Mouse (Mus musculus) olfactory bulb, adult 2 months (tissue): ENCODE results near the gene Amot. TPM values are rescaled to one million over a fixed set of nuclear protein-coding genes. Genes with fewer than 3 reads are reported as not detected.

Source experiments
- H3K27ac ChIP-seq: fragments of 200-500 bp; 2 replicates; pipeline ENCODE4 v1.5.1; 2012; ENCODE audit warnings: low read depth, low read length; ENCODE audit not compliant: insufficient read depth
- H3K4me1 ChIP-seq: fragments of 200-500 bp; 2 replicates; pipeline ENCODE4 v1.6.1; 2012; ENCODE audit warnings: low read length; ENCODE audit not compliant: control insufficient read depth, insufficient read depth
- H3K4me3 ChIP-seq: fragments of 200-500 bp; 2 replicates; pipeline ENCODE4 v1.5.1; 2012; ENCODE audit warnings: mild to moderate bottlenecking, low read depth, low read length, moderate library complexity; ENCODE audit not compliant: insufficient read depth
- CTCF ChIP-seq: fragments of 200-500 bp; IDR thresholded peaks from 2 replicates; pipeline ENCODE4 v1.5.1; 2012; ENCODE audit warnings: low read depth, mild to moderate bottlenecking, low read length, moderate library complexity; ENCODE audit not compliant: insufficient read depth
- POLR2A ChIP-seq: fragments of 200-500 bp; IDR thresholded peaks from 2 replicates; pipeline ENCODE4 v1.6.1; 2012; ENCODE audit warnings: mild to moderate bottlenecking, low read depth, low read length, moderate library complexity; ENCODE audit not compliant: insufficient read depth
- WGBS: fragments of 180-500 bp; shearing (Covaris S2); methylation state at CpG from one replicate; pipeline ENCODE4 v1.1.7; 2018; 5-methylcytosine and 5-hydroxymethylcytosine counted together
- polyA plus RNA-seq: library from polyadenylated mRNA; stranded (reverse); fragments of >200 nt; gene quantifications from 2 replicates; pipeline ENCODE4 v1.2.4, GENCODE M21; 2012; ENCODE audit warnings: low replicate concordance; ENCODE audit not compliant: missing spikeins, insufficient read depth, insufficient read length

The Amot gene
- polyA plus RNA-seq, 1 experiment = not detected

GRCm38 (mm10) chrX:145483486-145484055 is 21.4 kb downstream of the Amot start:
- TF ChIP-seq CTCF = no peak
- no peak for TF ChIP-seq POLR2A
- Histone ChIP-seq H3K27ac (no peak overlapping the region), H3K4me1 (peaks cover 3% of the 10 kb centered on the region; the same call in 1 of the 2 replicates), H3K4me3 (no peak overlapping the region)
- WGBS = 46% methylated on average over 7 of the region's 7 CpGs

- Histone ChIP-seq H3K4me1 (peaks cover 3% of the 10 kb centered on the region; the same call in 1 of the 2 replicates), H3K4me3 (no peak overlapping the region), H3K27ac (no peak overlapping the region)
- WGBS = 78% methylated on average over 5 of the region's 5 CpGs
- TF ChIP-seq CTCF (no peak), POLR2A (no peak)
These were observed 22.6 kb downstream of the Amot start for GRCm38 (mm10) chrX:145482383-145482782.

- TF ChIP-seq POLR2A (no peak), CTCF (no peak)
- no peak overlapping the region for H3K27ac ChIP-seq
- H3K4me1 ChIP-seq = peaks cover 3% of the 10 kb centered on the region; the same call in 1 of the 2 replicates
- WGBS = 92% methylated on average over 10 of the region's 10 CpGs
- no peak overlapping the region for H3K4me3 ChIP-seq
These were observed 25.0 kb downstream of the Amot start for GRCm38 (mm10) chrX:145479942-145480341.

- Histone ChIP-seq H3K4me3 (no peak overlapping the region), H3K4me1 (no peaks in the 10 kb centered on the region), H3K27ac (no peak overlapping the region)
- 59% methylated on average over 3 of the region's 3 CpGs for WGBS
- no peak for TF ChIP-seq POLR2A
- TF ChIP-seq CTCF = no peak
These were observed 27.2 kb downstream of the Amot start for GRCm38 (mm10) chrX:145477725-145478194.

GRCm38 (mm10) chrX:145477003-145477724 is 27.8 kb downstream of the Amot start:
- WGBS = 55% methylated on average over 5 of the region's 5 CpGs

GRCm38 (mm10) chrX:145468264-145468663 is 36.7 kb downstream of the Amot start:
- WGBS = 60% methylated on average over 6 of the region's 6 CpGs

More at GRCm38 (mm10) chrX:145477003-145477724, 27.8 kb downstream of the Amot start:
- TF ChIP-seq CTCF = no peak
- TF ChIP-seq POLR2A = no peak
- H3K4me1 ChIP-seq = no peaks in the 10 kb centered on the region
- no peak overlapping the region for H3K27ac ChIP-seq
- no peak overlapping the region for H3K4me3 ChIP-seq

GRCm38 (mm10) chrX:145463524-145463923 is 41.5 kb downstream of the Amot start:
- Histone ChIP-seq H3K27ac (0 out of 2 replicates have a peak overlapping the region, but pooled peaks have one; percentile 75), H3K4me1 (peaks cover 3% of the 10 kb centered on the region), H3K4me3 (no peak overlapping the region)
- TF ChIP-seq POLR2A (no peak), CTCF (no peak)
- 46% methylated on average over 2 of the region's 2 CpGs for WGBS

More at GRCm38 (mm10) chrX:145468264-145468663, 36.7 kb downstream of the Amot start:
- H3K4me1 ChIP-seq = no peaks in the 10 kb centered on the region
- H3K27ac ChIP-seq = no peak overlapping the region
- no peak for TF ChIP-seq CTCF
- TF ChIP-seq POLR2A = no peak
- no peak overlapping the region for H3K4me3 ChIP-seq

- WGBS = 43% methylated on average over 3 of the region's 3 CpGs
- H3K4me1 ChIP-seq = peaks cover 3% of the 10 kb centered on the region
- H3K27ac ChIP-seq = peak overlapping the region; percentile 98
- no peak overlapping the region for H3K4me3 ChIP-seq
- no peak for TF ChIP-seq POLR2A
- TF ChIP-seq CTCF = no peak
These were observed 43.6 kb downstream of the Amot start for GRCm38 (mm10) chrX:145461339-145461738.

- WGBS = 78% methylated on average over 4 of the region's 4 CpGs
- no peak for TF ChIP-seq CTCF
- no peak for TF ChIP-seq POLR2A
- Histone ChIP-seq H3K27ac (no peak overlapping the region), H3K4me3 (no peak overlapping the region), H3K4me1 (no peaks in the 10 kb centered on the region)
These were observed 48.7 kb downstream of the Amot start for GRCm38 (mm10) chrX:145456251-145456650.
